Mouse (Mus musculus) G1E (cell line): ENCODE measurements around the gene Efnb2. TPM values are rescaled to one million over a fixed set of nuclear protein-coding genes. Genes with fewer than 3 reads are reported as not detected.

Experiments used
- ATAC-seq: 2 replicates; pipeline ENCODE4 v1.8.0; 2016; ENCODE audit warnings: mild to moderate bottlenecking; ENCODE audit not compliant: insufficient number of reproducible peaks, poor library complexity, low FRiP score, severe bottlenecking; ENCODE audit errors: extremely low read depth
- DNase-seq: peaks from one replicate; pipeline ENCODE4 v3.0.0; 2012; ENCODE audit warnings: low spot score
- H3K27me3 ChIP-seq: 2 replicates; pipeline ENCODE4 v1.6.1; 2012; ENCODE audit warnings: mild to moderate bottlenecking, low read length, inconsistent platforms; ENCODE audit not compliant: insufficient read depth
- H3K36me3 ChIP-seq: replicated peaks from 2 replicates; pipeline ENCODE3; 2012; ENCODE audit warnings: mild to moderate bottlenecking, inconsistent platforms
- H3K4me1 ChIP-seq: 2 replicates; pipeline ENCODE4 v1.6.1; 2012; ENCODE audit warnings: low read depth, low read length, inconsistent platforms, mixed read lengths; ENCODE audit not compliant: insufficient read depth
- H3K4me3 ChIP-seq: 2 replicates; pipeline ENCODE4 v1.5.1; 2012; ENCODE audit warnings: low read depth, mild to moderate bottlenecking, inconsistent platforms, low read length, moderate library complexity, mixed read lengths
- H3K9me3 ChIP-seq: replicated peaks from 2 replicates; pipeline ENCODE4 v1.6.1; 2012; ENCODE audit warnings: inconsistent platforms
- CTCF ChIP-seq: IDR thresholded peaks from 2 replicates; pipeline ENCODE4 v1.5.1; 2012; ENCODE audit warnings: low read depth, low read length, inconsistent platforms, mixed read lengths
- GATA1 ChIP-seq: IDR thresholded peaks from 2 replicates; pipeline ENCODE4 v1.6.1; 2012; ENCODE audit warnings: borderline replicate concordance, low read length, inconsistent platforms, mixed read lengths
- GATA2 ChIP-seq: IDR thresholded peaks from 2 replicates; pipeline ENCODE4 v1.6.1; 2012; ENCODE audit warnings: low read depth, low read length, inconsistent platforms, borderline replicate concordance
- POLR2AphosphoS5 ChIP-seq: IDR thresholded peaks from 2 replicates; pipeline ENCODE4 v1.6.1; 2012; ENCODE audit warnings: low read depth, low read length, inconsistent platforms; ENCODE audit not compliant: insufficient replicate concordance
- TAL1 ChIP-seq: conservative IDR thresholded peaks from 2 replicates; pipeline ENCODE4 v1.6.1; 2012; ENCODE audit warnings: low read depth, low read length, inconsistent platforms, mixed read lengths
- polyA plus RNA-seq: library from polyadenylated mRNA; stranded (reverse); fragments of >175 nt; gene quantifications from 2 replicates; pipeline ENCODE4 v1.2.3, GENCODE M21; 2012
- total RNA-seq, 2 experiments: library from RNA; stranded (forward) in 1 of 2; stranded (reverse) in 1 of 2; fragments of 200-1000 nt in 1 of 2; fragments of >200 nt in 1 of 2; fragmentation: Nextera tagmentation in 1 of 2; gene quantifications; 2 replicates each; pipeline ENCODE4 v1.2.3; 2014 to 2017

Gene Efnb2
- total and polyA plus RNA-seq, 3 experiments = 0.02 to 0.44 (median 0.30) TPM

- DNase-seq = no peak
- peaks cover 20% of the 10 kb centered on the region for H3K4me1 ChIP-seq
- H3K27me3 ChIP-seq = peaks cover 41% of the 10 kb centered on the region
- no peak for ATAC-seq
- no peak for TF ChIP-seq CTCF
- no peak for TF ChIP-seq GATA1
- TF ChIP-seq POLR2AphosphoS5 = no peak
- TF ChIP-seq GATA2 = no peak
- no peak for TF ChIP-seq TAL1
- peaks cover 3% of the 10 kb centered on the region; the same call in 1 of the 2 replicates for H3K9me3 ChIP-seq
- H3K4me3 ChIP-seq = no peak overlapping the region
- H3K36me3 ChIP-seq = peaks cover 3% of the 10 kb centered on the region
Measured at GRCm38 (mm10) chr8:8656578-8657441, 4.2 kb downstream of the Efnb2 start.

- Histone ChIP-seq H3K4me3 (no peak overlapping the region), H3K27me3 (peaks cover 38% of the 10 kb centered on the region), H3K36me3 (peaks cover 3% of the 10 kb centered on the region), H3K4me1 (peaks cover 9% of the 10 kb centered on the region), H3K9me3 (peaks cover 3% of the 10 kb centered on the region; the same call in 1 of the 2 replicates)
- TF ChIP-seq CTCF (no peak), GATA2 (no peak), TAL1 (no peak), GATA1 (no peak), POLR2AphosphoS5 (no peak)
- ATAC-seq = no peak
- DNase-seq = no peak
Measured at GRCm38 (mm10) chr8:8655346-8656340, 5.4 kb downstream of the Efnb2 start.

- peaks cover 31% of the 10 kb centered on the region for H3K27me3 ChIP-seq
- no peak for ATAC-seq
- H3K36me3 ChIP-seq = no peaks in the 10 kb centered on the region
- H3K4me1 ChIP-seq = peaks cover 4% of the 10 kb centered on the region; the same call in 1 of the 2 replicates
- no peak overlapping the region for H3K4me3 ChIP-seq
- no peak for DNase-seq
- H3K9me3 ChIP-seq = no peaks in the 10 kb centered on the region
- TF ChIP-seq GATA2 (no peak), POLR2AphosphoS5 (no peak), CTCF (no peak), GATA1 (no peak), TAL1 (no peak)
Measured at GRCm38 (mm10) chr8:8653906-8654489, 7.0 kb downstream of the Efnb2 start.

- ATAC-seq (no peak; the same call in 1 of the 2 replicates), DNase-seq (no peak)
- peaks cover 4% of the 10 kb centered on the region; the same call in 1 of the 2 replicates for H3K4me1 ChIP-seq
- no peaks in the 10 kb centered on the region for H3K36me3 ChIP-seq
- peaks cover 32% of the 10 kb centered on the region; the same call in 1 of the 2 replicates for H3K27me3 ChIP-seq
- H3K9me3 ChIP-seq = no peaks in the 10 kb centered on the region
- TF ChIP-seq GATA1 = no peak
- H3K4me3 ChIP-seq = no peak overlapping the region
Measured at GRCm38 (mm10) chr8:8653343-8653742, 7.7 kb downstream of the Efnb2 start.

GRCm38 (mm10) chr8:8652388-8652787 is 8.7 kb downstream of the Efnb2 start:
- TF ChIP-seq GATA2 (no peak), CTCF (no peak), TAL1 (no peak), GATA1 (no peak), POLR2AphosphoS5 (no peak)
- Histone ChIP-seq H3K9me3 (no peaks in the 10 kb centered on the region), H3K4me3 (no peak overlapping the region), H3K27me3 (peaks cover 35% of the 10 kb centered on the region), H3K36me3 (no peaks in the 10 kb centered on the region), H3K4me1 (peaks cover 4% of the 10 kb centered on the region; the same call in 1 of the 2 replicates)
- DNase-seq = no peak
- no peak for ATAC-seq

GRCm38 (mm10) chr8:8649944-8650343 is 11.1 kb downstream of the Efnb2 start:
- H3K36me3 ChIP-seq = no peaks in the 10 kb centered on the region
- peaks cover 4% of the 10 kb centered on the region; the same call in 1 of the 2 replicates for H3K4me1 ChIP-seq
- DNase-seq (no peak), ATAC-seq (no peak)
- H3K4me3 ChIP-seq = no peak overlapping the region
- TF ChIP-seq GATA1 = no peak
- TF ChIP-seq POLR2AphosphoS5 = no peak
- TF ChIP-seq TAL1 = no peak
- TF ChIP-seq CTCF = no peak
- TF ChIP-seq GATA2 = no peak
- no peaks in the 10 kb centered on the region for H3K9me3 ChIP-seq
- H3K27me3 ChIP-seq = peaks cover 33% of the 10 kb centered on the region
